Mouse (Mus musculus): ENCODE data around the gene Hist1h3h. TPM values are rescaled to one million over a fixed set of nuclear protein-coding genes. Genes with fewer than 3 reads are reported as not detected.
"Not testable (repeated sequence)": the region's sequence is repeated elsewhere in the genome, so short reads cannot be mapped to it uniquely, and the experiment has no call there.

Hist1h3h gene
- polyA plus RNA-seq, 1 experiment from 2014 or later = 2.9 TPM

- WGBS = under 1% methylated on average over 22 of the region's 22 CpGs
- Histone ChIP-seq H3K9ac (replicated peaks; ENCODE audit: low read length) (no peak overlapping the region; the same call in 1 of the 2 replicates), H3K27me3 (ENCODE audit: control insufficient read depth, insufficient read depth, low read length) (no peaks in the 10 kb centered on the region), H3K9me3 (ENCODE audit: control insufficient read depth, low read length) (no peaks in the 10 kb centered on the region), H3K4me2 (ENCODE audit: low read length) (peak overlapping the region; percentile 89), H3K36me3 (ENCODE audit: control insufficient read depth, insufficient read depth, low read length) (no peaks in the 10 kb centered on the region), H3K27ac (replicated peaks; ENCODE audit: low read depth, low read length) (peak overlapping the region; percentile 6; the same call in 1 of the 2 replicates), H3K4me1 (ENCODE audit: control insufficient read depth, insufficient read depth, low read length) (peaks cover 24% of the 10 kb centered on the region), H3K4me3 (replicated peaks; ENCODE audit: low read depth, low read length) (peak overlapping the region; percentile 42)
- no peak for ATAC-seq (ENCODE audit: low FRiP score, low TSS enrichment)
- DNase-seq = peak; percentile 40
These were observed 2.2 kb upstream of the Hist1h3h start for GRCm38 (mm10) chr13:21715131-21715863.

- under 1% methylated on average over 25 of the region's 50 CpGs for WGBS
- Histone ChIP-seq H3K9ac (replicated peaks; ENCODE audit: low read length) (peak within 1 kb of the TSS; percentile 54), H3K4me1 (ENCODE audit: control insufficient read depth, insufficient read depth, low read length) (peaks cover 26% of the 10 kb centered on the region), H3K4me3 (replicated peaks; ENCODE audit: low read depth, low read length) (peak within 1 kb of the TSS; percentile 42), H3K4me2 (ENCODE audit: low read length) (peak within 1 kb of the TSS; percentile 89), H3K27ac (replicated peaks; ENCODE audit: low read depth, low read length) (peak within 1 kb of the TSS; percentile 82)
- H3K27me3 ChIP-seq (ENCODE audit: control insufficient read depth, insufficient read depth, low read length); H3K9me3 ChIP-seq (ENCODE audit: control insufficient read depth, low read length); H3K36me3 ChIP-seq (ENCODE audit: control insufficient read depth, insufficient read depth, low read length): not testable (repeated sequence)
- ATAC-seq (ENCODE audit: low FRiP score, low TSS enrichment) (peak; percentile 94), DNase-seq (peak; percentile 96)
These were observed 1.5 kb upstream of the Hist1h3h start, which contains the start of the genes Hist1h2bl and Hist1h2ai for GRCm38 (mm10) chr13:21715864-21716539. Hist1h2bl (minus strand) TSS chr13:21716143. Hist1h2ai (plus strand) TSS chr13:21716422.

GRCm38 (mm10) chr13:21716540-21717391 is 693 bp upstream of the Hist1h3h start:
- H3K9ac ChIP-seq (replicated peaks; ENCODE audit: low read length) = peak overlapping the region; percentile 54
- H3K36me3 ChIP-seq (ENCODE audit: control insufficient read depth, insufficient read depth, low read length); H3K27me3 ChIP-seq (ENCODE audit: control insufficient read depth, insufficient read depth, low read length); H3K9me3 ChIP-seq (ENCODE audit: control insufficient read depth, low read length): not testable (repeated sequence)
- WGBS = 0% methylated on average over 9 of the region's 38 CpGs
- H3K4me3 ChIP-seq (replicated peaks; ENCODE audit: low read depth, low read length) = peak overlapping the region; percentile 42
- DNase-seq (peak; percentile 51), ATAC-seq (ENCODE audit: low FRiP score, low TSS enrichment) (peak; percentile 32)
- peaks cover 24% of the 10 kb centered on the region for H3K4me1 ChIP-seq (ENCODE audit: control insufficient read depth, insufficient read depth, low read length)
- peak overlapping the region; percentile 82 for H3K27ac ChIP-seq (replicated peaks; ENCODE audit: low read depth, low read length)
- peak overlapping the region; percentile 89 for H3K4me2 ChIP-seq (ENCODE audit: low read length)

GRCm38 (mm10) chr13:21718381-21719080 is 1.1 kb downstream of the Hist1h3h start:
- ATAC-seq (ENCODE audit: low FRiP score, low TSS enrichment) = no peak
- WGBS = 56% methylated on average over 4 of the region's 4 CpGs
- Histone ChIP-seq H3K27ac (replicated peaks; ENCODE audit: low read depth, low read length) (no peak overlapping the region), H3K9ac (replicated peaks; ENCODE audit: low read length) (peak overlapping the region; percentile 63), H3K4me1 (ENCODE audit: control insufficient read depth, insufficient read depth, low read length) (peaks cover 28% of the 10 kb centered on the region), H3K36me3 (ENCODE audit: control insufficient read depth, insufficient read depth, low read length) (no peaks in the 10 kb centered on the region), H3K27me3 (ENCODE audit: control insufficient read depth, insufficient read depth, low read length) (no peaks in the 10 kb centered on the region), H3K4me2 (ENCODE audit: low read length) (peak overlapping the region; percentile 89), H3K4me3 (replicated peaks; ENCODE audit: low read depth, low read length) (peak overlapping the region; percentile 42), H3K9me3 (ENCODE audit: control insufficient read depth, low read length) (no peaks in the 10 kb centered on the region)
- DNase-seq = no peak

- not testable (repeated sequence) for H3K36me3 ChIP-seq (ENCODE audit: control insufficient read depth, insufficient read depth, low read length); H3K27me3 ChIP-seq (ENCODE audit: control insufficient read depth, insufficient read depth, low read length); ATAC-seq (ENCODE audit: low FRiP score, low TSS enrichment); H3K9me3 ChIP-seq (ENCODE audit: control insufficient read depth, low read length); H3K9ac ChIP-seq (replicated peaks; ENCODE audit: low read length)
- peak overlapping the region; percentile 39 for H3K4me3 ChIP-seq (replicated peaks; ENCODE audit: low read depth, low read length)
- H3K4me2 ChIP-seq (ENCODE audit: low read length) = peak overlapping the region; percentile 64
- H3K4me1 ChIP-seq (ENCODE audit: control insufficient read depth, insufficient read depth, low read length) = peaks cover 22% of the 10 kb centered on the region
- peak overlapping the region; percentile 72; the same call in 1 of the 2 replicates for H3K27ac ChIP-seq (replicated peaks; ENCODE audit: low read depth, low read length)
- DNase-seq = peak; percentile 17
- WGBS = 2% methylated on average over 21 of the region's 44 CpGs
These were observed 3.8 kb downstream of the Hist1h3h start for GRCm38 (mm10) chr13:21721107-21721756.

- not testable (repeated sequence) for H3K9me3 ChIP-seq (ENCODE audit: control insufficient read depth, low read length); H3K36me3 ChIP-seq (ENCODE audit: control insufficient read depth, insufficient read depth, low read length); H3K27me3 ChIP-seq (ENCODE audit: control insufficient read depth, insufficient read depth, low read length)
- Histone ChIP-seq H3K4me2 (ENCODE audit: low read length) (peak within 1 kb of the TSS; percentile 64), H3K27ac (replicated peaks; ENCODE audit: low read depth, low read length) (peak within 1 kb of the TSS; percentile 86), H3K9ac (replicated peaks; ENCODE audit: low read length) (peak within 1 kb of the TSS; percentile 46; the same call in 1 of the 2 replicates), H3K4me1 (ENCODE audit: control insufficient read depth, insufficient read depth, low read length) (peaks cover 20% of the 10 kb centered on the region), H3K4me3 (replicated peaks; ENCODE audit: low read depth, low read length) (peak within 1 kb of the TSS; percentile 39)
- peak; percentile 94 for ATAC-seq (ENCODE audit: low FRiP score, low TSS enrichment)
- under 1% methylated on average over 37 of the region's 37 CpGs for WGBS
- peak; percentile 93 for DNase-seq
These were observed 4.4 kb downstream of the Hist1h3h start, which contains the start of gene Hist1h2bm for GRCm38 (mm10) chr13:21721757-21722372. Hist1h2bm (plus strand) TSS chr13:21722044.

- WGBS = 4% methylated on average over 10 of the region's 11 CpGs
- ATAC-seq (ENCODE audit: low FRiP score, low TSS enrichment) = peak; percentile 34; the same call in 1 of the 2 replicates
- DNase-seq = peak; percentile 44
- Histone ChIP-seq H3K27ac (replicated peaks; ENCODE audit: low read depth, low read length) (peak overlapping the region; percentile 86), H3K36me3 (ENCODE audit: control insufficient read depth, insufficient read depth, low read length) (no peaks in the 10 kb centered on the region), H3K4me1 (ENCODE audit: control insufficient read depth, insufficient read depth, low read length) (peaks cover 22% of the 10 kb centered on the region), H3K27me3 (ENCODE audit: control insufficient read depth, insufficient read depth, low read length) (no peaks in the 10 kb centered on the region), H3K9ac (replicated peaks; ENCODE audit: low read length) (peak overlapping the region; percentile 46; the same call in 1 of the 2 replicates), H3K4me2 (ENCODE audit: low read length) (peak overlapping the region; percentile 64), H3K9me3 (ENCODE audit: control insufficient read depth, low read length) (no peaks in the 10 kb centered on the region), H3K4me3 (replicated peaks; ENCODE audit: low read depth, low read length) (peak overlapping the region; percentile 39)
These were observed 5.0 kb downstream of the Hist1h3h start for GRCm38 (mm10) chr13:21722373-21722925.
